Mouse (Mus musculus) urinary bladder, postnatal 14 days (tissue): ENCODE results near the gene Nptn.
"Not testable (repeated sequence)": the region's sequence is repeated elsewhere in the genome, so short reads cannot be mapped to it uniquely, and the experiment has no call there.

Source experiments
- DNase-seq: peaks from one replicate; pipeline ENCODE4 v3.0.0; 2021; ENCODE audit warnings: low spot score

Gene Nptn

DNA sequence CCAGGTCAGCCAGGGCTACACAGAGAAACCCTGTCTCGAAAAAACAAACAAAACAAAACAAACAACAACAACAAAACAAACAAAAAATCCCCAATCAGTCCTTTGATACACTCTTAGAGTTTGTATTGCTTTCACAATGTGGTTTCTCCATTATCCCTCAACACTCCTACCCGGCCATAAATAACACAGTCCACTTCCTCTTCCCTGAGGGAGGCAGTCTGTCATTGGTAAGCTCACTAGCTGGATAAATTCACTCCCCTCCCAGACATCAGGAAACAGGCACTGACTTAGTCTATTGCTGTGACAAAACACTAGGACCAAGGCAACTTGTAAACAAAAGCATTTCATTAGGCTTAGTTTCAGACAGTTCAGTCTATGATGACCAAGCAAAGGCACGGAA is 21.8 kb upstream of the Nptn start:
- DNase-seq, result no peak

- not testable (repeated sequence) for DNase-seq
Measured at GRCm38 (mm10) chr9:58565945-58566344, 16.1 kb upstream of the Nptn start.

- no peak for DNase-seq
Measured at GRCm38 (mm10) chr9:58567682-58568081, 14.4 kb upstream of the Nptn start.

- no peak for DNase-seq
Measured at GRCm38 (mm10) chr9:58571001-58571400, 11.0 kb upstream of the Nptn start.

DNA sequence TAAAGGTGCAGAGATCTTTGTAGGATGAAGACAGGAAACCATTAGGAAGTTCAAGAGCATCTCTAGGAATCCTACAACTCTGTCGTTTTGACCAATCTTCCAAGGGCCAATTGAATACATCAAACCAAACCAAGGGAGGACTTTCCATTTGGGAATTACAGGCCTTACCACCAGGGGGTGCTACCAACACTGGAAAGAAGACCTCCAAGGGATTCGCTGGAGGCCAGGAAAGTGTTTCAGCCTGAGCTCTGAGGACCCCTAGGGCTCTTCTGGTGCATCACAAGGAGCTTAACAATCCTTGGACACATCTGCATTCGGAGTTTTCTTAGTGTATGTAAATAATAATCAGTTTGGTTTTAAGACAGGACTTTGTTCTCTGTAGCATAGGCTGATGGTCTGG is 3.4 kb upstream of the Nptn start:
- DNase-seq, result peak; percentile 92

GRCm38 (mm10) chr9:58580453-58581195 is 1.4 kb upstream of the Nptn start:
- DNase-seq, result peak; percentile 14

DNA sequence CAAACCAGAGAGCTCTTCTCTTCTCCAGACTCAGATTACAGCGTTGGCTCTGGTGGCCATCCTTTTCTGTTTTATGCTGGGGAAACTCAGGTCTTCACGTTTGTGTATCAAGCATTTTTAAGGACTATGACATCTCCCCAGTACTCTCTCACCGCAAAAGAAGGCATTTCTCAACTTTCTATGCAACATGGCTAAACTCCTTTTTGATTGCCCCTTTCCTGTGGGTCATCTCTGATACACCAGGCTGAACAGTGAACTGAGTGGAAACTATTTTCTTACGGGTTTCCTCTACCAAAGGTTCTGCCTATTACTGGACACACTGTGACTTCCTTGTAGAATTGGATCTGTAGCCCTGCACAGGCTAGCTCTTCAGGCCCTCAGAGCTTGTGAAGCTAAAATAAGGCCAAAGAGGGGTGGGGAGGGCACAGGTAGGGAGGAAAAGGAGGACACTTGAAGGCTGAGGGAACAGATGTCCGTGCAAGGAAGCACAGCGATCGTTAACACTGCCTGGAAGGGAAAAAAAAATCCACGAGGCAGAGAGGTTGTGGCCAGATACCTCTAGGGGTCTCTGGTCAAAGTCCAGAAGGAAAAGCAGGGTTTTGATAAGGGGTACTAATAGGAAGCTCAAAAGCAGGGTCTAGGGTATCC is 633 bp upstream of the Nptn start:
- no peak for DNase-seq

DNA sequence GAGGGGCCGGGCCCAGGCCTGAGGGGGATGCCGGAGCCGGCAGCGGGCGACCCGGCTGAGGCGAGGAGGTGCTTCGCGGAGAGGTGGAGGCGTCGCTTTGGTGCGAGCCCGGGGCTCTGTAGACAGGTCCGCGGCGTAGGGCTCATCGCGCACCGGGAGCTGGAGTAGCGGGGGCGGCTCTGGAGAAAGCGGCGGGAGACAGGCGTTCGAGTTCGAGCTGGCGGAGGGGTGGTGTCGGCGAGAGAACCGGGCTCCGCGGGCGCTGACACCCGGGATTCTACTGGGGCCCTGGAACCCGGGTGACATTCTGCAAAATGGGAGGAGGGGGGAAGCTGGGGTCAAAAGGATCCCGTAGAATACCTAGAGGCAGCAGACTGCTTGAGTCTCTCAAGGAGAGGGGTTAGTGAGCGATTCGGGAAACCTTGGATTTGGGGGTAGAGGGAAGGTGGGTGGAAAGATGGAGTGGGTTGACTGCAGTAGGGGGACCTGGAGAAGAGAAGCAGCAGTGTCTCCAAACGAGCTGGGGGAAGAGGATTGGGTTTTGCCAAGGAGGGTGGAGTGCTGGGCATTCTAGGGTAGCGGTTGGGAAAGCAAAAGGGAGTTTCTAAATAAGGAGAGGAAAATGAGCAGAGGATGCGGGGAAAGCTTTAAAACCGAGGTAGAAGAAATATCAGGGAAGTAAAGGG is 684 bp downstream of the Nptn start:
- peak; percentile 57 for DNase-seq

DNA sequence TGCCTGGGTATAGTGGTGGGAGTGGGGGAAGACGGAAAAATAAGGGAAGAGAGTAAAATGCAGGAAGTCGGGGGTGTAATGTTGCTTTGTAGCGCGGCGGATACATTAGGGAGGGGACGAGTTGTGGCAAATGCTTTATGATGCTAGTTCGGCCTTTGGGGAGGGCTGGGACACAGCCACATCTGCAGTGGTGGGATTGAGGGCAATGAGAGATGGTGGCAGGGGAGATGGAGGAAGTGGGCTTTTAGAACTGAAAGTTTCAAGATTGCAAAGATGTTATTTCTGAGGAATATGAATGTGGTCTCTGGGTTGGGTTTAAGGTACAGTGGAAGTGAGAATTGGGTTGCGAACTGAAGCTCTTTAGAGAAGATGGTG is 1.2 kb downstream of the Nptn start:
- no peak for DNase-seq

DNA sequence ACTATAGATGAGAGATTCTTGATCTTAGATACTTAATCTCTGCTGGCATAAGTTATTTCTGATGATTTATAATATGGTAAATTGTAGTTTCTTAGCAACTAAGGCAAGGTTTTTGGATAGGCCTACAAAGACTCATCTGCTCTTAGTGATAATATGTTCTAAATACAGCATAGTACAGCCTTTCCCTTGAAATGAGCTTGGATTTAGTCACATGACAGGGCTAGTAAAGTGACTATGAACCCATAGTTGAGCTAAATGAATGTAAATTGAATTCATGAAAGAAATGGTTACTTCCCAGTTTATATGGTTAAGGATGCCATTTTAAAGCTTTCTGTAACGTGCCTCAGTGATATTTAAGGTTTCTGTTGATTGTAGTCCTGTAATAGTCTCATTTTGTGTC is 2.3 kb downstream of the Nptn start:
- no peak for DNase-seq

DNA sequence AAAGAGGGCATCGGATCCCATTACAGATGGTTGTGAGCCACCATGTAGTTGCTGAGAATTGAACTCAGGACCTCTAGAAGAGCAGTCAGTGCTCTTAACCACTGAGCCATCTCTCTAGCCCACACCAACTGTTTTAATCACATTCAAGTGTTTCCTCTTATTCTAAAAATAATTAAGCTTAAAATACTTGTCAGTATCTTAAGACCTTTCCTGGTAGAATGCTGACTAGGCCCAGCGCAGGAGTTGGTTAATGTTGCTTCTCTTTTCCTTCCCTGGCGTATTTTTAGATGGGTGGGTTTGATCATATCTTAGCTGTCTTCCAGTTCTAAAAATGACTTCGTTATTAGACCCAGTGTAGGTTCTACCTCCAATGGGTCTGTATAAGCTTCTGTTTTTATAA is 6.6 kb downstream of the Nptn start:
- no peak for DNase-seq

GRCm38 (mm10) chr9:58595313-58595712 is 13.3 kb downstream of the Nptn start:
- DNase-seq, result no peak

GRCm38 (mm10) chr9:58613790-58614189 is 31.8 kb downstream of the Nptn start:
- no peak for DNase-seq

- no peak for DNase-seq
Measured at GRCm38 (mm10) chr9:58615064-58615938, 33.3 kb downstream of the Nptn start.

DNA sequence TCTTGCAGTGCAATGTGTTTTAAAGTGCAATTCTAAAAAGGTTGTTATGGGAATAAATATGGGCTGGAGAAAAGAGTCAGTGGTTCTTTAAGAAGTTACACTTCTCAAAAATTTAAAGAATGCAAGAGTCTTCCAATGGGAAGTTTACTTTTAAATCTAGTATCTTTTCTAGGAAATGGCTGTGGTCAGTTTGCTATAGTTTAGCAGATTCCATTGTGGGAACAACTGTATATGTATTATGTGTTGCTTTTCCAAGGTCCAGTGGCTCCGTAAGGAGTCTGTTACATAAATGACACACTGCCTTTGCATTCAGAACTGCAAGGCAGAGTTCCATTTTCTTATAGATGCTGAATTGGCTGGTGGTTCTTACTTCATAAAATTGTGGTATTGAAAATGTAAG is 41.0 kb downstream of the Nptn start:
- no peak for DNase-seq

DNA sequence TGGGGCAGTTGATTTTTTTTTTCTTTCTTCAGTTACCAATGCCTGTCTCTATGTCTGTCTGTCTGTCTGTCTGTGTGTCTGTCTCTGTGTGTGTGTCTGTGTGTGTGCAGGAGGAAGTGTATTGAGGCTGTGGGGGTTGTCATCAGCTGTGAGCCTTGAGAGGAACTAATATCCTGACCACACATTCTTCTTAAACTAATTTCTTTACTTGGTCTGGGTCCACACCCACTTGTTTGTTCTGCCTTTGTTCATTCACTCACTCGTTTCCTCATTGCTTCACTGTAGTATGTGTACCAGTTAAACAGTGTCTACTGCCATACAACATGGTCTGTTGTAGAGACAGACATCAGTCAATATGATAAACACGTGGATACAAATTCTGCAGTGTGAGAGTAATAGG is 45.2 kb downstream of the Nptn start:
- no peak for DNase-seq

- no peak for DNase-seq
Measured at GRCm38 (mm10) chr9:58630441-58630840, 48.4 kb downstream of the Nptn start.

DNA sequence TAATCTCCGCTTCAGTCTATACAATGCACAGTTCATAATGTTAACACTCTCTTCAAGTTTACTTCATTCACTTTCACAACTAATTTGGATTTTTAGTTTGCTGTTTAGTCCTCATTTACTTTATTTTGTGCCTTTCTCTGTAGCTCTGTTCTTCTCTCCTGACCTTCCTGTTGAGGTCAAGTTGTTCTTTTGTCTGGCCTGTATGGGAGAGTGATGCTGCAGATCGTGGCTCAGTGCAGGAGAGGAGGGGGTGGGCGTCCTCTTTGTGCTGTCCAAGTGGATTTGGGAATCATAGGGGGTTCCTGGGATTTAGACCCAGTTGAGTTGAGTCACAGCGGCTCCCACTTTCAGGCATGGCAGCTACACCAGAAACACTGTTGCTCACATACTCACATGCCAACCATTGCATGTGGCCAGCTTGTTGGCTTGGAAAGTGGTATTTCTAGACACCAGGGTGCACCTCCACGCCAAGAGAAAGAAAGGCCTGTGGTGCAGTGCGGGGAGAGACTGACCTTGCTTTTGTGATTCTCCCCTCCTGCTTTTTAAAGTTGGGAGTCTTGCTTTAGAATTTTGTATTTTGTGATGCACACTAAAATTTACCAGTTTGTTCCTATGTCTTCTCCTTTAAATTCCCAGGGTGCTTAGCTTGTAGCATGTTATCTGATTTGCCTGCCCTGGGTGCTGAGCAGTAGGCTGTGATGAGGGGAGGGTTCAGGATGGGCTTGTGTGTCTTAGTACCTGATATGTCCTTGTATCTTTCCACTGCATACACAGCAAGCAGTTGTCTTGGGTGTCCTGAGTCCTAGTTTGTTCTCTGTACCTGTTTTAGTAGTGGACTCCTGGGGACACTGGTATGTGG is 66.6 kb downstream of the Nptn start:
- no peak for DNase-seq

GRCm38 (mm10) chr9:58649265-58649626 is 67.2 kb downstream of the Nptn start:
- no peak for DNase-seq

GRCm38 (mm10) chr9:58651993-58652392 is 70.0 kb downstream of the Nptn start:
- DNase-seq, result no peak

DNA sequence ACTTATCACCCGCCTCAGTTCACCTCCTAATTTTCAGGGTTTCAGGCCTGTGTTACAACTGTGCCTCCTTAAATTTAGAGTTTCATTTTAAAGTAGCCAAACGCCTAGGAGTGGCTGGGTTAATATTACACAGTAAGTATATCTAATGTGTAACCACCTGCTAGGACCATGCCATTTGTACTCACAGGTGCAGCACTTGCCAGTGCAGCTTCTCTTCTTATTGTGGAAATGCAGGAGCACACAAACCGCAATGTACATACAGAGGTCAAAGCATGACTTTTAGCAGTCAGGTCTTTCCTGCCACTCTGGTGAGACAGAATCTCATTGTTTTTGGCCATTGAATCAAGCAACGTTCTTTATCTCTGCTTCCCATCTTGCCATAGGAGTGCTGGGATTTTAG is 72.5 kb downstream of the Nptn start:
- DNase-seq, result no peak

DNA sequence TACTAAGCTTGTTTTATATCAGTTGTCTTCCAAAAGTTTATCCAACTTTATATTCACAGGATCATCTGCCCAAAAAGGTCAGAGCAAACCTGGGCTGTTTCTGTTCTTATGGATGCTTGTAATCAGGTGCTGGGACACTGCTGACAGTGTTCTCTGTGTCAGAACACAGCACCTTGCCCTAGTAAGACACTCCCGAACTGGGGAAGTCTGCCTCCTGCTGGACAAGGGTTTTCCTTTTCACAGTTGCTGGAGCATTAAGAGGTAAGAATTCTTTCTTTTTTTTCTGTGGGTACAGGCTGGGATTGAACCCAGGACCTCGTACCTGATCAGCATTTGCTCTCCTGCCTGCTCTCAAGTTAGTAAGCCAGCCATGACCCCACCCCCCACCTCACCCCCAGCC is 74.4 kb downstream of the Nptn start:
- no peak for DNase-seq
